Mouse (Mus musculus): ENCODE measurements around the gene Adora3.

GRCm38 (mm10) chr3:105913839-105914681, 43.4 kb downstream of the Adora3 start:
- TF ChIP-seq CTCF (IDR thresholded peaks at IDR 0.05), result no peak
- TF ChIP-seq POLR2A (IDR thresholded peaks at IDR 0.05; ENCODE audit: insufficient read depth, low read depth, low read length), result no peak
- no peak for TF ChIP-seq EP300 (IDR thresholded peaks at IDR 0.05; ENCODE audit: insufficient read depth, low read depth, low read length)

Data from heart, adult 2 months (tissue).